Mouse (Mus musculus) urinary bladder, postnatal 14 days (tissue): ENCODE measurements around the gene Eif2ak3.
"Not testable (repeated sequence)": the region's sequence is repeated elsewhere in the genome, so short reads cannot be mapped to it uniquely, and the experiment has no call there.

Experiments
- DNase-seq: peaks from one replicate; pipeline ENCODE4 v3.0.0; 2021; ENCODE audit warnings: low spot score

Gene Eif2ak3

GRCm38 (mm10) chr6:70844002-70844804, at the start of gene Eif2ak3:
Eif2ak3 (plus strand) TSS chr6:70844515.
- DNase-seq: peak; percentile 99

GRCm38 (mm10) chr6:70796940-70797339, 47.4 kb upstream of the Eif2ak3 start:
- DNase-seq: no peak

DNA sequence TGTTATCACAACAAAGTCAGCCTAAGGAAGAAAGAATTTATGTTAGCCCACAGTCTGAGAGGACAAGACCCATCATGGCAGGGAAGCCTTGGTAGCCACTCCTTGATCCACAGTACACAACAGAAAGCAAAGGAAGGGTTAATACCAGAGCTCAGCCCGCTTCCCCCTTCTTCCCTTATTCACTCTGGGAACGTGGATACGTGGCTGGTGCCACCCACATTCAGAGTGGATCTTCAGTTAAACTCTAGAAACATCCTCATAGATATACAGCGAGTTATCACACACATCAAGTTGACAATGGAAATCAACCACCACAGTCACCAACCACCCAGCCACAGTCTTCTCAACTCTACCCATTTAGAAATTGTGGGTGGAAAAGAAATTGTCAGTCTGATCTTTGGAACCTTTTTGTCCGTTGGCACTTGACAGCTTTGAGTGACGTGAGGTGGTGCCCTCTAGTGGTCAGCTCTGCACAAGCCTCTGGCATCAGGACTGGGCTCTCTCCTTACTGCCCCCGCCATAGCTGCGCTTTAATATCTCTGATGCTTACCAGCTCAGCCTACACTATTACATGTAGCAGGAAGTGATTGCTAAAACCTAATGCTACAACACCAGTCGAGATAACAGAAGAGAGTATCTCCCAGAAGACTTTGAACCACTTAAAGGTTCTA, 46.6 kb upstream of the Eif2ak3 start:
- peak; percentile 74 for DNase-seq

- no peak for DNase-seq
Measured at GRCm38 (mm10) chr6:70804632-70805031, 39.7 kb upstream of the Eif2ak3 start.

GRCm38 (mm10) chr6:70805267-70805666, 39.0 kb upstream of the Eif2ak3 start:
- peak; percentile 64 for DNase-seq

GRCm38 (mm10) chr6:70805820-70806513, 38.3 kb upstream of the Eif2ak3 start:
- DNase-seq: peak; percentile 48

GRCm38 (mm10) chr6:70806514-70806912, 37.8 kb upstream of the Eif2ak3 start:
- DNase-seq: no peak

DNA sequence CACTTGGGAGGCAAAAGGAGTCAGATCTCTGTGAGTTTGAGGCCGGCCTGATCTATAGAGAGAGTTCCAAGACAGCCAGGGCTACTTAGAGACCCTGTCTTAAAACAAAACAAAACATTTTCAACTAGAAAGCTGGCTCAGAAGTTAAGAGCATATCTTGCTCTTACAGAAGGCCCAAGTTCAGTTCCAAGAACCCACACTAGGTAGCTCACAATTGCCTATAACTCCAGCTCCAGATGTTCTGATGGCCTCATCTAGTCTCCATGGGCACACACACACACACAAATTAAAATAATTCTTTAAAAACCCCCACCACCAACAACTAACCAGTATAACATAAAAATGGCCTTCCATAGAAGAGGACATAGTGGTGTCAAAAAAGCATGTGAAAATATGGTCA, 33.8 kb upstream of the Eif2ak3 start:
- no peak for DNase-seq

DNA sequence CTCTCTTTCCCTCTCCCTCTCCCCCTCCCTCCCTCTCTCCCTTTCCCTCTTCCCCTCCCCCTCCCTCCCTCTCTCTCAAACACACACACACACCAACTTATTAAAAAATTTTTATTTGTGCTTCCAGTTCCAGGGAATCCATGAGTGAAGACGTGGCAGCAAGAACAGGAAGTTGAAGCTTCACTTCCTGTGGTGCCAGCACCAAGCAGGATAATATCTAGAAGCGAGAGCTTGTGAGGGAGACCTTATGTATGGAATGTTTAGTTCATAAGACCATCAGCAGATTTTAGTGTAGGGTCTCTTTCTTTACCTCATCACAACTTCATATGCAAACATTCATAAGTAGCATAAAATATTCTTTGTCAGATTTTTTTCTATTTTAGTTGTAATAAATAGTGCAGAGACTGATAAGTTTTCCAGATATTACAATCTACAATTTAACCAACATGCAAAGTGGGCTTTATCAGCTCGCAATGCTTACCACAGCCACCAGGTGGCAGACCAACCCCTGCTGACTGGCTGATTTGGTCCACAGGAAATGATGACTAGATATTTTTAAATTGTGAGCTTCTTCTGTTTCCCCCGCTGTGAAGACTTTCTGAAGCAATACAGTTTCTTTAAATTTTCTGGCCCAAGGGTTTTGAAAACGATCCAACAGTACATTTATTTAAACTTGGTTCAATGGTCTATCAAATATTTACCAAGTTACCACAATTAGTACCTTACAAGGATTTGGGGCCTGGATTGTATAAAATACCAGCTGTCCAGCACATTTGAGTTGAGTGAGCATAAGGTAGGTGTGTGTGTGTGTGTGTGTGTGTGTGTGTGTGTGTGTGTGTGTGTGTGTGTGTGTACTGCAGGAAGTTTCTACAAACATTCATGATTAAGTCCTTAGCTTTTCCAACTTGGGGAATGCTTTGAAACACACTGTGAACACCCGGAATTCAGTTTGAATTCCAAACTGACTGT, 32.5 kb upstream of the Eif2ak3 start:
- peak; percentile 82 for DNase-seq

DNA sequence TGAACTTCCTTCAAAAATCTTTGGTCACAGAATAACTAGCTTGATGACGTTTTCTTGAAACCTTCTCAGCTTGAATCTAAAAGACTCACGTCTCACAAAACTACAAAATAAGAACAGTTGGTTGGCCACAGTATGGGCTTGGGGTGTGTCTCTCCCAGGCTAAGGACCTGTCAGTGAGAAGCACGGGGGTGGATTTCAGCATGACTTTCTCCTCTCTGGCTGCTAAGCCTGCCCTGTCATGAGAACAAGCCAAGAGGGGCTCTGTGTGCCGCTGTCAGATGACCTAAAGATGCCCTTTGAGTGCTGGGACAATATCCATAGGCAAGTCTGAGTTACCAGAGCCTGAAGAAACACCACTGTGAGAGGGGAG, 31.8 kb upstream of the Eif2ak3 start:
- no peak for DNase-seq

GRCm38 (mm10) chr6:70813921-70814628, 30.2 kb upstream of the Eif2ak3 start:
- DNase-seq: peak; percentile 43

DNA sequence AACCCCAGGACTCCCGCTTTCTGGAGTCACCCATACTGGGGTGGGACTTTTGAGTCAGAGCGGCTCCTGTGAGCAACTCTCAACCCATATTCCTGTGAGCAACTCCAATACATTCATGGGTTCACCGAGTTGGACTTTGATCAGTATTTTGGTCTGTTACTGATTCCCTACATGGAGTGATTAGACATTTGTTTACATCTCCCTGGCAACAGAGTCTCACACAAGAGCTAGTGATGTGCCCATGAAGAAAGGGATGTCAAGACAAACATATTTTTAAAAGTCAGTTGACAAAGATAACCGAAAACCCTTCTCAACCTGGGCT, 29.7 kb upstream of the Eif2ak3 start:
- DNase-seq: no peak

DNA sequence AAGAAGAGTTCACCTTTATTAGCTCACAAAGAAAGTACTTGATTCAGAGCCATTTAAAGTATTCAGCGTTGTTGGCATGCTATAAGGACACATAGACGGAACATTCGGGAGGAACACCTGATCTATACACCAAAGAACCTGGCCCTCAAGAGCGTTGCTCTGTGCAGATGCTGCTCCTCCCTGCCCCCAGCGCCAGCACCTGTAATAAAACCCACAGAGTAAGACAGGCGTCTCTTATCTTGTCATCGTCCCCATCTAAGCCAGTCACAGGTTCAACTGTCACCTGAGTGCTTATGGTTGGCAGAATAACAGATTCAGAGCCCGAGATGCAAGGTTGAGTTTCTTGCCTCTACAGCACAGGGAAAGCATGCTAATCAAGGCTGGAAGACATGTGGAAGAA, 28.8 kb upstream of the Eif2ak3 start:
- DNase-seq: no peak

DNA sequence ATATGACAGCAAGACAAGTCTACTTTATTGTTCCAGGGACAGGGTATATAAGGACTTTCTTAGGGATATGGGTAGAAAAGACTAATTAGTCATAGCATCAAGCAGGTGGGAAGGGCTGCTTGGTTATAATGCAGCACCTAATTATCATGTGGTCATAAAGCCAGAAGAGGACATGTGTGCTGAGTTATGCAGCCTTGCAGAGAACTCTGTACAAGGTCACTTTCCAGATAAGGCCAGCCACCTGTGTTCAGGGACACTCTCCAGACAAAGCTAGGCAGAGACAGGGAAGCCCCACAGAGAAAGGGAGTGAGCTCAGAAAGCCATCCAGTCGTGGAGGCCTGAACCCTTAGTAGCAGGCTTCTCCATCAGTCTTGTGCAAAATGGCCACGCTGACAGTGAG, 22.7 kb upstream of the Eif2ak3 start:
- no peak for DNase-seq

DNA sequence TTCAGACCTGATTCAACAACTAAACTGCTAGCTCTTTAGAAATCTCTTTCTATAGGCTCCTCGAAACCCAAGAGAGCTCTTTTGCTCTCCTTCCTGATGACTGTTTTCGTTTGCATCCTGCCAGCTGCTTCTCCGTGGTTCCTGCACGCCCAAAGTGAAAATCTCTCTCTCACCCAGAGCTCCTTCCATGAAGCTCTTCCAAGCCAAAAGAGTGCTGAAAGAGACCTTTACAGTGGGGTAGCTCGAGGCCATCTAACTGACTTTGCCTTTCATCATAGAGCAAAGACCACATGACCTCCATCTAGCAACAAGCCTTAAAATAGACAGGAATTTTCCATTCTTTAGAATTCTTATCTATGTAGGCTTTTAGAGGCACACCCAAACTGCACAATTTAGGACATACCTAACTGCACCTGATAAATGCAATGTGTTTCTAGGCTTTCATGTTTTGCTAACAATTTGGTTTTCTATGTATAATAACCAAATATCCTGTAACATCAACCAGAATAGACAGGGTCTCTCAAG, 21.9 kb upstream of the Eif2ak3 start:
- no peak for DNase-seq

DNA sequence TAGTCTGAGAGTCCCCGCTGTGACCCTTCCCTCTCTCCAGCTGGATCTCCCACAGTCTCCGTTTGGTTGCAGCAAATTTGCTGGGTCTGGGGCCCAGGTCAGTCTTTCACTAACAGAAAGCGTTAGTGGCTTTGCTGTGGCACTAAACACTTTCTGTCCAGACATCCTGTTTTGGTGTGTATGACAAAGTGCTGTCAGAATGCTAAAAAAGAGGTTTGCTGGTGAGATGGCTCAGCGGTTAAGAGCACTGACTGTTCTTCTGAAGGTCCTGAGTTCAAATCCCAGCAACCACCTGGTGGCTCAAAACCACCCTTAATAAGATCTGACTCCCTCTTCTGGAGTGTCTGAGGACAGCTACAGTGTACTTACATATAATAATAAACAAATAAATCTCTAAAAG, 21.0 kb upstream of the Eif2ak3 start:
- DNase-seq: not testable (repeated sequence)

GRCm38 (mm10) chr6:70824085-70824986, 20.0 kb upstream of the Eif2ak3 start:
- peak; percentile 63 for DNase-seq

DNA sequence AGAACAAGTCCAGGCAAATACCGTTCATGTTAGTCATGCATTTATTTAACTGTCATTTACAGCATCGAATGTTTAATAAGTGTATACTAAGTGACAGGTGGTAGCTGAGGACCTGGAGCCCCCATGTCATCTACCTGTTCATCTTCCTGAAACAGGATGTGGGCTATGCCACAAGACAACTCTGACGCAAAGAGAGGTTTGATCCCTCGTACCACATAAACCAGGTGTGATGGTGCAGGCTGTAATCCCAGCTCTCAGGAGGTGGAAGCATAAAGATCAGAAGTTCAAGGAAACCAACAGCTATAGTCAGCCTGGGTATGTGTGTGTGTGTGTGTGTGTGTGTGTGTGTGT, 19.4 kb upstream of the Eif2ak3 start:
- DNase-seq: no peak

GRCm38 (mm10) chr6:70829451-70829850, 14.9 kb upstream of the Eif2ak3 start:
- no peak for DNase-seq

GRCm38 (mm10) chr6:70830552-70830951, 13.8 kb upstream of the Eif2ak3 start:
- DNase-seq: no peak
